In genomic region chr8:110997547-110998531, GRCm38 (mm10) we compare ENCODE assay signal across 8 mouse cellular contexts. TPM values are rescaled to one million over a fixed set of nuclear protein-coding genes. Genes with fewer than 3 reads are reported as not detected.
DNase-seq lines count a peak whose midpoint lies in the region; ATAC-seq and TF ChIP-seq lines count a peak whose summit lies in the region.

Ddx19a (minus strand) TSS chr8:110997800.

- TF ChIP-seq EP300 in ES-Bruce4 (IDR thresholded peaks at IDR 0.05; ENCODE audit: insufficient read depth, low read depth, low read length): no peak

- TF ChIP-seq POLR2A in ES-Bruce4 (IDR thresholded peaks at IDR 0.05; ENCODE audit: insufficient read depth, low read length): peak; percentile 36

- TF ChIP-seq CTCF in ES-Bruce4 (IDR thresholded peaks at IDR 0.05; ENCODE audit: low read depth, low read length): no peak

- peaks cover 10% of the 10 kb centered on the region for H3K36me3 ChIP-seq in ES-Bruce4 (ENCODE audit: control insufficient read depth, insufficient read depth, low read length, poor library complexity, severe bottlenecking)
- H3K36me3 ChIP-seq in forebrain, embryonic 14.5 days (ENCODE audit: control insufficient read depth, insufficient read depth, low read length): peaks cover 13% of the 10 kb centered on the region
- H3K36me3 ChIP-seq in neural tube, embryonic 15.5 days: peaks cover 13% of the 10 kb centered on the region

- H3K9ac ChIP-seq in ES-Bruce4 (ENCODE audit: low read depth, poor library complexity, severe bottlenecking): peak within 1 kb of the TSS; percentile 87
- H3K9ac ChIP-seq in forebrain, embryonic 14.5 days (ENCODE audit: low read length): peak within 1 kb of the TSS; percentile 75
- H3K9ac ChIP-seq in neural tube, embryonic 15.5 days (replicated peaks): peak within 1 kb of the TSS; percentile 88

- intact Hi-C loops in heart, postnatal 14 days (cut with DNase I): no loop called here

- H3K4me1 ChIP-seq in ES-Bruce4 (ENCODE audit: control insufficient read depth, insufficient read depth, low read length): no peaks in the 10 kb centered on the region
- peaks cover 5% of the 10 kb centered on the region; the same call in 1 of the 2 replicates for H3K4me1 ChIP-seq in forebrain, embryonic 14.5 days (ENCODE audit: control insufficient read depth, insufficient read depth, low read length)
- H3K4me1 ChIP-seq in neural tube, embryonic 15.5 days: peaks cover 15% of the 10 kb centered on the region

- H3K4me2 ChIP-seq in forebrain, embryonic 14.5 days (ENCODE audit: low read length): peak within 1 kb of the TSS; percentile 92
- peak within 1 kb of the TSS; percentile 81 for H3K4me2 ChIP-seq in neural tube, embryonic 15.5 days

- H3K4me3 ChIP-seq in ES-Bruce4 (ENCODE audit: low read depth, low read length): peak within 1 kb of the TSS; percentile 70
- H3K4me3 ChIP-seq in forebrain, embryonic 14.5 days (ENCODE audit: low read depth, low read length): peak within 1 kb of the TSS; percentile 83
- H3K4me3 ChIP-seq in neural tube, embryonic 15.5 days (replicated peaks): peak within 1 kb of the TSS; percentile 99

- 3% methylated on average over 56 of the region's 58 CpGs for WGBS in forebrain, embryonic 14.5 days
- 3% methylated on average over 58 of the region's 58 CpGs for WGBS in neural tube, embryonic 15.5 days

- no peaks in the 10 kb centered on the region for H3K9me3 ChIP-seq in ES-Bruce4 (replicated peaks; ENCODE audit: control insufficient read depth, insufficient read depth, low read length, poor library complexity, severe bottlenecking)
- no peaks in the 10 kb centered on the region for H3K9me3 ChIP-seq in forebrain, embryonic 14.5 days (replicated peaks; ENCODE audit: control insufficient read depth, low read length)
- no peaks in the 10 kb centered on the region for H3K9me3 ChIP-seq in neural tube, embryonic 15.5 days (replicated peaks)

- peak; percentile 93 for ATAC-seq in cerebellum, adult (ENCODE audit: insufficient number of reproducible peaks, low FRiP score, low TSS enrichment)
- peak; percentile 98 for ATAC-seq in forebrain, embryonic 14.5 days
- ATAC-seq in neural tube, embryonic 15.5 days (ENCODE audit: low FRiP score): peak; percentile 98

- no peaks in the 10 kb centered on the region for H3K27me3 ChIP-seq in ES-Bruce4 (ENCODE audit: control insufficient read depth, insufficient read depth, low read length, poor library complexity, severe bottlenecking)
- no peaks in the 10 kb centered on the region for H3K27me3 ChIP-seq in forebrain, embryonic 14.5 days (replicated peaks; ENCODE audit: control insufficient read depth, insufficient read depth, low read length)
- H3K27me3 ChIP-seq in neural tube, embryonic 15.5 days (replicated peaks): no peaks in the 10 kb centered on the region

- peak; percentile 95 for DNase-seq in forebrain, embryonic 14.5 days (ENCODE audit: low spot score)
- peak; percentile 86 to 90 for DNase-seq in heart, postnatal 14 days
- DNase-seq in layer of hippocampus, adult 11-12 months (ENCODE audit: low spot score): peak; percentile 89
- peak; percentile 88 to 91 for DNase-seq in lung, adult 18-20 months
- DNase-seq in testis, postnatal 14 days (ENCODE audit: low spot score): peak; percentile 89

- H3K27ac ChIP-seq in ES-Bruce4 (ENCODE audit: insufficient read depth, low read length): peak within 1 kb of the TSS; percentile 23; the same call in 1 of the 2 replicates
- H3K27ac ChIP-seq in forebrain, embryonic 14.5 days (ENCODE audit: low read depth, low read length): peak within 1 kb of the TSS; percentile 78
- peak within 1 kb of the TSS; percentile 85 for H3K27ac ChIP-seq in neural tube, embryonic 15.5 days (replicated peaks)

RNA-seq across cellular contexts. Expression of gene Ddx19a, which starts in this region (rescaled TPM):
- polyA plus RNA-seq in ES-Bruce4 (2011; ENCODE audit: insufficient read depth, insufficient read length, low read depth, missing spikeins): 71.7 and 71.8 TPM in 2 replicates
- 15.8 and 16.7 TPM in 2 replicates for polyA plus RNA-seq in forebrain, embryonic 14.5 days (2014; fragmentation: Nextera tagmentation; extraction: Ambion mirVana)
- total RNA-seq in heart, postnatal 14 days (2021): 10 to 100 TPM; 33.5 to 34.6 TPM
- polyA plus RNA-seq in neural tube, embryonic 15.5 days (2015; fragmentation: Nextera tagmentation; extraction: Ambion mirVana): 9.8 and 11.6 TPM in 2 replicates

Comparison
In these comparisons a context has a peak if more than half of its experiments do, and no peak if none do; other contexts are left out.
1. Peak in every context shown above with its lines: DNase-seq, ATAC-seq, H3K4me3 ChIP-seq and H3K27ac ChIP-seq.
2. H3K27ac ChIP-seq: peak in every context shown above with its lines; median percentile 85 in neural tube, embryonic 15.5 days; 78 in forebrain, embryonic 14.5 days; 23 in ES-Bruce4.